Mouse (Mus musculus) gastrocnemius, adult 18-20 months (tissue): ENCODE results near the gene Leng8. TPM values are rescaled to one million over a fixed set of nuclear protein-coding genes. Genes with fewer than 3 reads are reported as not detected.

Source experiments
- total RNA-seq, 2 experiments: library from RNA; stranded (reverse); gene quantifications; 2 replicates each; pipeline ENCODE4 v1.2.3; 2021

The Leng8 gene
- total RNA-seq, 2 experiments from 2014 or later, result 27.2 to 33.0 TPM

Other genes with a start within 250 kb of the Leng8 start
- not detected for gene Gm14548, start 238.9 kb upstream of the Leng8 start, total RNA-seq
- gene Lilra6, start 221.5 kb upstream of the Leng8 start, total RNA-seq, result under 1 TPM; 0.09 to 0.28 TPM
- under 1 TPM in 1 of 2 experiments, not detected in 1; 0.97 TPM for gene Lair1, start 73.8 kb upstream of the Leng8 start, total RNA-seq
- 1 to 10 TPM in 1 of 2 experiments, under 1 TPM in 1; 0.81 to 1.6 TPM for gene Ttyh1, start 17.6 kb upstream of the Leng8 start, total RNA-seq
- 1 to 10 TPM; 1.8 to 2.2 TPM for gene Leng9, start 13.3 kb downstream of the Leng8 start, total RNA-seq
- gene Cdc42ep5, start 27.8 kb downstream of the Leng8 start, total RNA-seq, result 1 to 10 TPM; 1.5 to 1.7 TPM
- not detected for gene Lilra5, start 100.7 kb downstream of the Leng8 start, total RNA-seq
- gene Ncr1, start 200.7 kb downstream of the Leng8 start, total RNA-seq, result not detected